Mouse (Mus musculus) c-Kit-positive CD71-positive TER-119-positive erythroid progenitor cells, embryonic 14.5 days (primary cell): Measurements from ENCODE around the gene Lamtor1.
"Not testable (repeated sequence)": the region's sequence is repeated elsewhere in the genome, so short reads cannot be mapped to it uniquely, and the experiment has no call there.

Experiments
- DNase-seq: peaks from one replicate; pipeline ENCODE4 v3.0.0-alpha.2; 2013; ENCODE audit warnings: low spot score

Gene Lamtor1

GRCm38 (mm10) chr7:101900331-101901097 is 5.2 kb upstream of the Lamtor1 start:
- no peak for DNase-seq

GRCm38 (mm10) chr7:101901969-101902368 is 3.7 kb upstream of the Lamtor1 start:
- no peak for DNase-seq

GRCm38 (mm10) chr7:101902846-101903245 is 2.9 kb upstream of the Lamtor1 start:
- no peak for DNase-seq

GRCm38 (mm10) chr7:101906287-101906681 is 580 bp downstream of the Lamtor1 start, which contains the start of gene Tomt:
Gene Tomt (minus strand): TSS chr7:101906359.
- no peak for DNase-seq

GRCm38 (mm10) chr7:101906696-101907095 is 992 bp downstream of the Lamtor1 start:
- no peak for DNase-seq

- DNase-seq: no peak
Observed at GRCm38 (mm10) chr7:101908367-101908766, 2.7 kb downstream of the Lamtor1 start.

GRCm38 (mm10) chr7:101910138-101910537 is 4.4 kb downstream of the Lamtor1 start:
- DNase-seq: no peak

- DNase-seq: no peak
Observed at GRCm38 (mm10) chr7:101911982-101912381, 6.3 kb downstream of the Lamtor1 start.

- DNase-seq: peak; percentile 58
Observed at GRCm38 (mm10) chr7:101918071-101918470, 12.4 kb downstream of the Lamtor1 start.

GRCm38 (mm10) chr7:101925892-101926291 is 20.2 kb downstream of the Lamtor1 start:
- DNase-seq: not testable (repeated sequence)

GRCm38 (mm10) chr7:101928093-101928492 is 22.4 kb downstream of the Lamtor1 start:
- DNase-seq: no peak

GRCm38 (mm10) chr7:101932551-101932950 is 26.8 kb downstream of the Lamtor1 start:
- no peak for DNase-seq

- peak; percentile 56 for DNase-seq
Observed at GRCm38 (mm10) chr7:101933300-101933699, 27.6 kb downstream of the Lamtor1 start.

GRCm38 (mm10) chr7:101933751-101934240 is 28.1 kb downstream of the Lamtor1 start, which contains the start of the genes Lrrc51 and Numa1:
Gene Lrrc51 (minus strand): TSS chr7:101933895.
Gene Numa1 (plus strand): TSS chr7:101934111.
- DNase-seq: peak; percentile 98

GRCm38 (mm10) chr7:101935957-101936356 is 30.3 kb downstream of the Lamtor1 start:
- no peak for DNase-seq

- DNase-seq: no peak
Observed at GRCm38 (mm10) chr7:101936996-101937395, 31.3 kb downstream of the Lamtor1 start.

GRCm38 (mm10) chr7:101937569-101937968 is 31.9 kb downstream of the Lamtor1 start:
- no peak for DNase-seq

GRCm38 (mm10) chr7:101938348-101938747 is 32.6 kb downstream of the Lamtor1 start:
- DNase-seq: no peak

GRCm38 (mm10) chr7:101939758-101940157 is 34.1 kb downstream of the Lamtor1 start:
- DNase-seq: no peak

- not testable (repeated sequence) for DNase-seq
Observed at GRCm38 (mm10) chr7:101949008-101949407, 43.3 kb downstream of the Lamtor1 start.

- no peak for DNase-seq
Observed at GRCm38 (mm10) chr7:101951648-101952047, 45.9 kb downstream of the Lamtor1 start.

GRCm38 (mm10) chr7:101952098-101952497 is 46.4 kb downstream of the Lamtor1 start:
- DNase-seq: no peak

- no peak for DNase-seq
Observed at GRCm38 (mm10) chr7:101954163-101954562, 48.5 kb downstream of the Lamtor1 start.

- no peak for DNase-seq
Observed at GRCm38 (mm10) chr7:101955276-101955675, 49.6 kb downstream of the Lamtor1 start.
